Mouse (Mus musculus) C2C12 (cell line): Measurements from ENCODE around the gene Hdac11. TPM values are rescaled to one million over a fixed set of nuclear protein-coding genes. Genes with fewer than 3 reads are reported as not detected.

ENCODE experiments used
- H3K27me3 ChIP-seq: one replicate; pipeline ENCODE4 v1.6.1; 2011; ENCODE audit not compliant: control insufficient read depth, insufficient read depth, insufficient read length
- H3K36me3 ChIP-seq: one replicate; pipeline ENCODE4 v1.6.1; 2011; ENCODE audit not compliant: control insufficient read depth, insufficient read depth
- H3K4me3 ChIP-seq: one replicate; pipeline ENCODE4 v1.5.1; 2011; ENCODE audit warnings: mild to moderate bottlenecking, control low read depth; ENCODE audit not compliant: poor library complexity, insufficient read depth, severe bottlenecking
- H3K79me2 ChIP-seq: one replicate; pipeline ENCODE4 v1.6.1; 2011; ENCODE audit not compliant: control insufficient read depth, insufficient read depth
- H3K79me3 ChIP-seq: one replicate; pipeline ENCODE4 v1.6.1; 2011; ENCODE audit warnings: low read depth, control low read depth
- H3ac ChIP-seq: one replicate; pipeline ENCODE3; 2011; ENCODE audit warnings: low read depth; ENCODE audit not compliant: control insufficient read depth, insufficient read length
- CEBPB ChIP-seq: IDR thresholded peaks from one replicate; pipeline ENCODE4 v1.6.1; 2011; ENCODE audit warnings: low read depth, mild to moderate bottlenecking, control low read depth, moderate library complexity
- CTCF ChIP-seq: IDR thresholded peaks from one replicate; pipeline ENCODE4 v1.5.1; 2011; ENCODE audit not compliant: control insufficient read depth, insufficient read depth, insufficient read length
- FOSL1 ChIP-seq: IDR thresholded peaks from one replicate; pipeline ENCODE4 v1.8.0; 2011; ENCODE audit warnings: mild to moderate bottlenecking, low read length; ENCODE audit not compliant: poor library complexity, insufficient read depth, severe bottlenecking
- MAX ChIP-seq: IDR thresholded peaks from one replicate; pipeline ENCODE4 v1.6.1; 2011; ENCODE audit warnings: mild to moderate bottlenecking, control low read depth
- MYOD1 ChIP-seq: IDR thresholded peaks from one replicate; pipeline ENCODE4 v1.6.1; 2011; ENCODE audit warnings: low read depth; ENCODE audit not compliant: control insufficient read depth, insufficient read length
- MYOG ChIP-seq: IDR thresholded peaks from one replicate; pipeline ENCODE4 v1.6.1; 2011; ENCODE audit not compliant: control insufficient read depth, insufficient read length; ENCODE audit errors: extremely low read depth
- USF1 ChIP-seq: IDR thresholded peaks from one replicate; pipeline ENCODE4 v1.6.1; 2011; ENCODE audit warnings: low read depth, mild to moderate bottlenecking, control low read depth, moderate library complexity
- polyA plus RNA-seq: library from polyadenylated mRNA; unstranded; fragments of >200 nt; fragmentation: generic; extraction: Trizol; gene quantifications from one replicate; pipeline ENCODE4 v1.2.1, GENCODE M21; 2012; ENCODE audit warnings: missing spikeins

Hdac11 gene
- polyA plus RNA-seq, 1 experiment = 1.1 TPM

DNA sequence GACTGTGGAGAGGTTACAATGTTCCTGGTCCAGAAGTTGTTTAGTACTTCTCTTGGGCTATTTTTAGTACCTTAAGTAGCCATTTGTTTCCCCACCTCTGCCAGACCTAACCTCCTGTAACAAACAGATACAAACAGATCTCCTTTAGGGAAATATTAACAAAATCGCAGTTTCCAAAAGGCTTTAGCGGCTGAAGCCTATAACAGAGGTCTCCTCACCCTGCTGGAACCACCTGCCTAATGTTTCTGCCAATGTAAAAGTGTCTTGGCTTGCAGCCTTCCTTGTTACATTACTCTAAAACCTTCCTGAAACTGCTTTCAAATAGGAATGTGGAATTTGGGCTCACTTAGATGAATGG is 31.3 kb upstream of the Hdac11 start:
- Histone ChIP-seq H3K4me3 (no peak overlapping the region), H3K27me3 (peaks cover 20% of the 10 kb centered on the region), H3K36me3 (no peaks in the 10 kb centered on the region), H3K79me3 (no peaks in the 10 kb centered on the region), H3K79me2 (no peaks in the 10 kb centered on the region), H3ac (no peak overlapping the region)
- TF ChIP-seq USF1 (no peak), MYOG (no peak), MYOD1 (no peak), MAX (no peak), CTCF (no peak), FOSL1 (no peak), CEBPB (no peak)

DNA sequence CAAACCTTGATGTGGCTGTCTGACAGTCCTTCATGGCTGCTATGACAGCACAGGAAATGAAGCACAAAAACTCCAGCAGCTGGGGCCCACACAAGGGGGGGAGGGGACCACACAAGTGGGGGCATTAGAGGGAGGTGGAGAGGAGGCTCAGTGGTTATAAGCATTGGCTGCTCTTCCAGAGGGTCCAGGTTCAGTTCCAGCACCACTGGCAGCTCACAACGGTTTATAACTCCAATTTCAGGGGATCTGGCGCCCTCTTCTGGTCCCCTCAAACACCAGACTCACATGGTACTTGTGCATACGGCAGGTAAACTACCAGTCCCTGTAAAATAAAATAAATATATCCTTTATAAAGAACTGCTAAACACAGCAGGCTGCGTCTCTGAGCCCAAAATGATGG is 27.5 kb upstream of the Hdac11 start:
- Histone ChIP-seq H3K79me3 (no peaks in the 10 kb centered on the region), H3K4me3 (no peak overlapping the region), H3ac (no peak overlapping the region), H3K27me3 (peaks cover 29% of the 10 kb centered on the region), H3K79me2 (no peaks in the 10 kb centered on the region), H3K36me3 (no peaks in the 10 kb centered on the region)
- TF ChIP-seq CTCF = no peak
- TF ChIP-seq MAX = no peak
- TF ChIP-seq FOSL1 = no peak
- TF ChIP-seq USF1 = no peak
- TF ChIP-seq MYOD1 = no peak
- no peak for TF ChIP-seq CEBPB
- no peak for TF ChIP-seq MYOG

DNA sequence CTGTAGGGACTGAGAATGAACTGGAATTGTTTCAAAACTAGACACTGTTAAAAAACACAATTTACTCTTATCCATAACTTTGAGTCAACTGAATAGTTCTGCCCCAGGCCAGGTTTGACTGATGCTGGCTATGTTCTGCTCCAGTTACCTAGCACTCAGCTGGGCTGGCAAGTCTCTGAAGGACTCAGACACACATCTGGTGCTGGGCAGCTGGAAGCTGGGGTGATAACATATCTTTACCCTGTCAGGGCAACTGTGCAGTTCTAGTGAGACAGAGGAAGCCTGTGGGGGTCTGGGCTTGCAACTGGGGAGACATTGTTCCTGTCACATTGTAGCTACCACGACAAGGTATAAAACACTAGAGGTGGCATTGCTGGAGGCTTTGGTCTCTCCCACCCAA is 25.6 kb upstream of the Hdac11 start:
- Histone ChIP-seq H3K27me3 (peaks cover 22% of the 10 kb centered on the region), H3K36me3 (no peaks in the 10 kb centered on the region), H3K79me2 (no peaks in the 10 kb centered on the region), H3K4me3 (no peak overlapping the region), H3K79me3 (no peaks in the 10 kb centered on the region), H3ac (no peak overlapping the region)
- TF ChIP-seq FOSL1 (no peak), MYOG (no peak), CTCF (no peak), MYOD1 (no peak), CEBPB (no peak), MAX (no peak), USF1 (no peak)

DNA sequence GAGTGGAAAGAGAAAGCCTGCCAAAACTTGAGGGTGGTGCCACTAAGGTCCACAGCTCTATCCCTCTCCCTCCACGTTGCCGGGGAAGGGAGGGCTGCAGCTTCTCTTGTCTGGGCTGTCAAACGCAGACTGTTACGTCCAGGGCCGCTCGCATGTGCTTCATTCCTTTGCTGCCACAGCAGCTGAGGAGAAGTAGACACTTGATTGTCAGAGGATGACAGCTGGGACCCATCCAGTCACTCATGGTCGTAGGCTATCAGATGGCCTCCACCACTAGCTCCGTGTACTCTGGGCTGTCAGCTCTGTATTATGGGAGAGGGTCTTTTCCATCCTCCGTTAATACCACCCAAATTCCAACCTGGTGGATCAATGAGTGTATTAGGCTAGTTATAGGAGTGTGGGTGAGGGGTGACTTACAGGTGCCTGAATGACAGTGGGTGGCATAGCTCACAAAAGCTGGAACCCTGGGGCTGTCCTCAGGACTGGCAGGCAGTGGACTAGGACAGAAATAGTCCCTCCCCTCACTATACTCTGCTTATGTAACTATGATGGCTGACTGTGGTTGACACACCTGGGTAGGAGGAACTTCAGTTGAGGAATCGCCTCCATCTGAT is 19.0 kb upstream of the Hdac11 start:
- TF ChIP-seq MYOD1 (no peak), MAX (no peak), USF1 (no peak), CEBPB (no peak), MYOG (no peak), FOSL1 (no peak), CTCF (no peak)
- Histone ChIP-seq H3K4me3 (no peak overlapping the region), H3K27me3 (peaks cover 31% of the 10 kb centered on the region), H3ac (no peak overlapping the region), H3K79me3 (no peaks in the 10 kb centered on the region), H3K36me3 (no peaks in the 10 kb centered on the region), H3K79me2 (no peaks in the 10 kb centered on the region)

DNA sequence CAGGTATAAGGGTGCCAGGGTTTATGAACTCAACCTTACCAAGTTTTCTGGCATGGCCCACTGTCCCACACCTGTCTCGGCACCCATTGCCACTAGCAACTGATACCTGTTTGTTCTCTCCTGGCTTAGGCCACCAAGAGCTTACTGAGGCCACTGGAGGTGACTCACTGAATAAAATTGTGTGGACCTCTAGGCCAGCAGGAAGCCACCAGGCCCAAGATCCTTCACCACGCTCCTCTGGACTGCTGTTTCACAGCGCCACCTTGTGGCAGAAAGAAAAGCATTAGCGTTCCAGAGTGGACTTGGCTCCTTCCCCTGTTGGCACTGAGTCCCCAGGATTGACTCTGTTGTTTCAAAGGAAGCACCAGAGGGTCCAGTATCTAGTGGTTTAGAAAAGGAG is 16.6 kb upstream of the Hdac11 start:
- H3K79me2 ChIP-seq = no peaks in the 10 kb centered on the region
- TF ChIP-seq CTCF (peak; percentile 67), MYOG (no peak)
- H3K4me3 ChIP-seq = no peak overlapping the region
- H3K27me3 ChIP-seq = peaks cover 24% of the 10 kb centered on the region
- no peaks in the 10 kb centered on the region for H3K79me3 ChIP-seq
- no peak overlapping the region for H3ac ChIP-seq
- no peaks in the 10 kb centered on the region for H3K36me3 ChIP-seq

DNA sequence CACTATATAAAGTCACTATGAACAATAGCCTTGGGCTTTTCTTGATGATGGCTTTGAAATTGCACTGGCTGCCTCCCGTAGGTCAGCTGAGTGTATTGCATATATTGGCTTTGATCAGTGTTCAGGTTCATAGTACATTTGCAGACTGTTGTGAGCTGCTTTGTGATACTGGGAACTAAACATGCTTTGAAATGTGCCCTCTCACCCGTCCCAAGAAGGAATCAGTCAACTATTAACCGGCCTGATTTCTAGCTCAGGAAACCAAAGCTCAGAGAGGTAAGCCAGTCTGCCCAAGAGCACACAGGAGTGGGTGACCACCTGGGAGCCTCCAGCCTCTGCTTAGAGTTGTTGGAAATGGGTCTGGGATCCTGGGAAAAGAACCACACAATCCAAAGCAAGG is 11.4 kb upstream of the Hdac11 start:
- TF ChIP-seq USF1 (no peak), CTCF (no peak), FOSL1 (no peak), MYOD1 (no peak), CEBPB (no peak), MAX (no peak), MYOG (no peak)
- no peak overlapping the region for H3K4me3 ChIP-seq

More for the DNA sequence above, 11.4 kb upstream of the Hdac11 start:
- Histone ChIP-seq H3ac (no peak overlapping the region), H3K79me3 (no peaks in the 10 kb centered on the region), H3K27me3 (no peaks in the 10 kb centered on the region), H3K79me2 (no peaks in the 10 kb centered on the region), H3K36me3 (no peaks in the 10 kb centered on the region)
